Mouse (Mus musculus) naive thymus-derived CD4-positive, alpha-beta T cell, adult 2 months (primary cell): Measurements from ENCODE around the gene Phf23.

Source experiments
- DNase-seq: peaks from one replicate; pipeline ENCODE4 v3.0.0-alpha.2; 2011; ENCODE audit warnings: low read depth

The Phf23 gene

DNA sequence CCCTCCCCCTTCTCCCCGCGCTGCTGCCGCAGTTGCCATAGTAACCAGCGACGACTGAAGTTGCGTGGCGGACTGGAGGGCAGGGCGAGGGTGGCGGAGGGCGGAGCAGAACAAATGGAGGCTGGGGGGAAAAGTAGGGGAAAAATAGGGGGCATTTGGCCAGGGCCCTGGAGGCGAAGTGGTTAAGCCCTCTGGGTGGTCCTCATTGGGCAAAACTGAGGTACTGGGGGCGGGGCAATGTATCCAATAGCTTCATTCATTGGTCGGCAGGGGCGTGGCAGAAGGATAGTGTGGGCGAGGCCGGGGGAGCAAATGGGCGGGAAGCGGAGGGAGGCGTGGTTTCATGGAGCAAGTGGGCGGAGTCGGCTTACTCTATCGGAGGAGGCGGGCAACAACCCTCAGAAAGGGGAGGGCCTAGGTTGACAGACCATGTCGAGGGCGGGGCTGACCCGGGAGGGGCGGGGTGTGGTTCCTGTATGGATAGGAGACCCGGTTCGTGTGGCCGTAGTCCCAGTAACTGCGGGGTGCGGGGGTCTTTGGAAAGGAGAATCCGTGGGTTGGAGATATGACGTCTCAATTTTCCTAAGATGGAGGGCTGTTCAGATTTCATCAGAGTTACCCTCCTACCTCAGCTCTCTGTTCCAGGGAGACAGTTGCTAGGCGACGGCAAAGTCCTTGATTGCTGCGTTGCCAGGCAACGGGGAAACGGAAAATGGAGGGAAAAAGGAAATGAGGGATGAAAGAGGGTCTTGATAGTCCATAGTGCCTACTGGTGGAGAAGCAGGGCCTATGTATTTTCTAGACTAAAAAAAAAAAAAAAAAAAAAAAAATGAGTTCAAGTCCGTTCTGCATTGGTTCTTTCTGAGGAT lies 25.9 kb downstream of the Phf23 start:
- peak; percentile 94 for DNase-seq

DNA sequence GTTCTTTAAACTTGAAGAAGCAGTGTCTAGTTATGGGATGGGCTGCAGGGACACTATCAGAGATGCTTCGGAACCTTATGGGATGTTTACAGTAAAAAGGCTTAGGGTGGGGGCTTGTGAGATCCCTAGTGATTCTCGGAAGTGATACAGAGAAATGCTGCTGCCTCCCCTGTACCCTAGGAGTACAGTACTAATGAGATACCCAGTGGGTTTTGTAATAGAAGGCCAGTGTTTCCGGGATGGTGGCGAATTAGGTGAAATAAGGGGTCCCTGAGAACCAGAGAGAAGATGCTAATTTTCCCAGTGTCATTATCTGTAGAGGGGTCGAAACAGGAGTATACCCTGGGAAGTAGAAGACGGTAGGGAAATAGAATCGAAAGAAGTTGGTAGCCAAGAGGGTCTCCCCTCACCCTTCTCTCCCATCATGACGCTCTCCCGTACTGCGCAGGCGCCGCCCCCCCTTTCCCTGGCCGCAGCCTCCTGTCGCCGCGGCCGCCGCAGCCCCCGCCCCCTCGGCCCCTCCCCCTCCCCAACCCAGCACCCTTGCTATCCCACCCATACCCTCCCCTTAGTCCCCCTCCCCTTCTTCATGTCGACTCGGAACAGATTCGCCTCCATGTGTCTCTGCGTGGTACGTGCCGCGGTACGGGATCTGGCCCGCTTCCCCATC lies 28.0 kb downstream of the Phf23 start:
- no peak for DNase-seq

DNA sequence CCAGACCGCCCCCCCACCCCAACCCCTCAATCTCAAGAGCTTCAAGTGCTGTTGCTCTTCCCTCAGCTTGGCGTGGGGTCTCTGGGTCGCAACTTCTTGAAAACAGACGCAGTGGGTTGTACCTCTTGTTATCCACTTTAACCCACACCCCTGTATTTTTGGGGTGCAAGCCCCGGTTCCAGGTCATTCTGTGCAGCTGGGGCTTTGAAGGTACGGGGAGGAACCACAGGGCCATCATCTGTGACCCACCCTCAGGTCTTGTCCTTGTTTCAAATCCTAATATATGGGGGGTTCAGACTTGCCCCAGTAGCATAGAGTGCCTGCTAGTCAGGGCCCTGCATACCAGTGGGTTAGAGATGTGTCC lies 28.6 kb downstream of the Phf23 start:
- DNase-seq: no peak

DNA sequence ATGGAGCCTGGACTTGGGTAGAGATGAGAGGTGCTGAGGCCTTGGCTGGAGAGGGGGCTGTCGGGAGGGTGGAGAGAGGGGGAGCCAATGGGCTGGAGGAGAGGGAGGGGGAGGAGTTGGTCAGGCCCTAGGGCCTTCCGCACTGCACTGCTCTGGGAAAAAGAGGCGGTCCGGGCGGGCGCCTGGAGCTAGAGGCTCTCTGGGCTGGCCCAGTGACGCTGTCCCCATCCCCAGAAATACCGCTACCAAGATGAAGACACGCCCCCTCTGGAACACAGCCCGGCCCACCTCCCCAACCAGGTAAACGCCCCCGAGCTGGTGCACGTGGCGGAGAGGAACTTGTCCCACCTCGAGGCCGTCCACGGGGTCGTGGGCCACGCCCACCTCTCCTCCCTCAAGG lies 31.1 kb downstream of the Phf23 start:
- no peak for DNase-seq

DNA sequence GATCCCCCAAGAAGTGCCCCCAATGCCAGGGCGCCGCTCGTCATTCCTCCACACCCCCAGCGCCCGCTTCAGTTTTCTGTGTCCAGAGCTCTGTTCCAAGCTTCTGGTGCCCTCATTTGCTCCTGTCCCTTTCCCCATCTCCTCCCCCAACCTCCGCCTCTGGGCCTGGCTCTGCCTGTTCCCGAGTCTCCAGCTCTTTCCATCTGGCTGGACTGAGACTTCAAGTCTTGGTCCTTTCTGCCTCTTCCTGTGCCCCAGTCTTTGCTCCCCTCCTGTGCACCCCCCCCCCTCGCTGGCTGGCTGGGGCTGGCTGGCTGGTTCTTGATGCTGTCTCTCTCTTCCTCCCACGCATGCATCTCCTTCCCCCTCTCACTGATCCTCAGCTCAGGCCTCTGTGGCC lies 31.8 kb downstream of the Phf23 start:
- peak; percentile 67 for DNase-seq

DNA sequence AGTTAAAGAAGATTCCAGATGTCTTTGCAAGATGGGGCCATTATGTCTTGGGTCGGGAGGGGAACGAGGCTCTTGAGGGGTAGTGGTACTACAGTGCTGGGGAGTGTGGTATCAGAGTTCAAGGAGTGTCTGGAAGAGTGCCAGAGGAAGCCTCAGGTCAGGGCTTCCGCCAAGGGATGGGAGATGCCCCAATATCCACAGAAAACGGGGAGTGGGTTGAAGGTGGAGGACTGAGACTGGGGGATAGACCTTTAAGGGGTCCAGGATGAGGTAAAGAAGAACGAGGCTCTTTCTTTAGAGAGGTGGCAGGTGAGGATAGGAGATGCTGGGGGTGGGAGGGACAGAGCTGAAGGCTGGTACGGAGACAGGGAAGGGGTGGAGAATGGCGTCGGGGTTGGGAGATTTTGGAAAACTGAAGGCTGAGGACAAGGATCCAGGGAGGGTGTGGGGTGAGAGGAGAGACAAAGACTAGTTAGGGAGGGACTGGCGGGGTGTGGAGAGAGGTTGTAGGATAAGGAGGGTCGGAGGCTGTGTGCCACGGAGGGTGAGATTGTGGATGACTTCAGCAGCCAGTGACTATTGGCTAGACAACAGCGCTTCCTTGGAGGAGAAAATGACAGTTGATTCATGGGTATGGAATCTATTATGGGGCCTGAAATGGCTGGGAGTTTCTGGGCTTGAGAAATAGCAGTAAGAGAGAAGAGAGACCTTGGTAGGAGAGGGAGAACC lies 33.0 kb downstream of the Phf23 start:
- DNase-seq: no peak

DNA sequence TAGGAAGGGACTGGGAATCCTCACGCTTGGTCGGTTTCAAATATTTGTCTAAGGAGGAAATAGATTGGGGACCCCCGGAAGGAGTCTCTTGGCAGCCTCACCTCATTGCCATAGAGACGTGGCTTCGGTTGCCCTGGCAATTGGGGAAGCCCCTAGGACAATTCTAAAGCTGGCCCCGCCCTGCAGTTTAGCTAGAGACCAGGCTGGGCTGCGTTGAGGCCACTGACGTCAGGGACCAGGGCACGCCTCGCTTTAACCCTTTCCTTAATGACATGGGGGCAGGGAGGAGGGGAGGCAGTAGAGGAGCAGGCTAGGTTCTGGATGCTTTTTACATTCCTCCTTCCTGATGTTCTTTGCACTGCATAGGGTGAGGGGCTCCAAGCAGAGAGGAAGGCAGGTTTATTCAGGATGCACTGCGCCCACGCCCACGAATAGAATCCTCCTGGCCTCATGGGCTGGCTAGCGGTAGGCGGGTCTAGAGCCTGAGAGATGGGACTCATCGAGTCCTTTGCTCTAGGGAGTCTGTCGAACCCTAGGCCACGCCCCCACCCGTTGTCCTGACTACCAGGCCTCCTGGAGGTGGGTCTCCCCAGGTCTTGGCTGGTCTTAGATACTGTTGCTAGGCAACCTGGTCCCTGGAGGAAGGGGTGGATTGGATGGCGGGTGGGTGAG lies 33.7 kb downstream of the Phf23 start:
- DNase-seq: peak; percentile 90

DNA sequence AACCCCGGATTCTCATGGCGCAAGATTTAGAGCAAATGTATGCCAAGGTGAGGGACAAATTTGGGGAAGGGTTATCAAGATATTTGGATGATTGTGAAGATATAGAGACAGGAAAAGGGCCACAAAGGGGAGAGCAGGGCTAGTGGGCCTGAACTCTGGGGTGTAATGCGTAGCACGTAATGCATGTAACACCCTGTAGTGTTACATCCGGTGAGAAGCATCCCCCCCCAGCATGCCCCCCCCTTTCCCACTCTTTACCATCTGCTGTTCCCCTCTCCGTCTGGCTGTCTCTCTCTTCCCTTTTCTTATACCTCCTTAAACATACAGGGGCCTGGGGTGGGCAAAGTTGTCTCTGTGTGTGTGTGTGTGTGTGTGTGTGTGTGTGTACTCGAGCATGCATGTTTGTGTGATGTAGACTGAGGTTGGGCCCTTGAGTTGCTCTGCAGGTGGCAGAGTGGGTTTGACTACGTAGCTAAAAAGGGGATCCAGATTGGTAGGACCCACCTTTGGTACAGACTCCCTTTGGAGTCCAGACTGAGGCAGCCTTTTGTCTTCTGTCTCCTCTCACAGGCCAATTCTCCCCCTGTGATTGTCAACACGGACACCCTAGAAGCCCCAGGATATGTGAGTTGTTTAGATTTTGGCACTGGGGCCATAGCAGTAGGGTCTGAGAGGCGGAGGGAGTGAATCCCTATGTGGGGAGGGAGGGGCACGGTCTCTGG lies 34.4 kb downstream of the Phf23 start:
- no peak for DNase-seq

DNA sequence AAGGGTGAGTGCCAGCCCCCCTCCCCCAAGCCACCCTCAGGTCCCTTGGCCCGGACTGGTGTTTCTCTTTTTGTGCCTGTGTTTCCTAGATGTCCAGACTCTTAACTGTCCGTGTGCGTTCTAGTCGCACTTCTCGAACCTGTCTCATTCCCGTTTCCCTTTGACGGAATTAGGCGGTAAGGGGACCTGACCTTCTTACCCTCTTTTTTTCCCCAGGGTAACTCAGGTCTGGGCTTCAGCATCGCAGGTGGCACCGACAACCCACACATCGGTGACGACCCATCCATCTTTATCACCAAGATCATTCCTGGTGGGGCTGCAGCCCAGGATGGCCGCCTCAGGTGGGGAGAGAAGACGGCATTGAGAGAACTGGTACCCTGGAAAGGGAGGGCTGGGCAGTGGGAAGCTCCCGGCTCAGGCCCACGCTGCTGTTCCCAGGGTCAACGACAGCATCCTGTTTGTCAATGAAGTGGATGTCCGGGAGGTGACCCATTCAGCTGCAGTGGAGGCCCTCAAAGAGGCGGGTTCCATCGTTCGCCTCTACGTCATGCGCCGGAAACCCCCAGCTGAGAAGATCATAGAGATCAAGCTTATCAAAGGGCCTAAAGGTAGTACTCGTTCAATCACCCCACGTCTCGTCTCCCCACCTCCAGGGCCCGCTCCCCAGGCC lies 35.2 kb downstream of the Phf23 start:
- no peak for DNase-seq

DNA sequence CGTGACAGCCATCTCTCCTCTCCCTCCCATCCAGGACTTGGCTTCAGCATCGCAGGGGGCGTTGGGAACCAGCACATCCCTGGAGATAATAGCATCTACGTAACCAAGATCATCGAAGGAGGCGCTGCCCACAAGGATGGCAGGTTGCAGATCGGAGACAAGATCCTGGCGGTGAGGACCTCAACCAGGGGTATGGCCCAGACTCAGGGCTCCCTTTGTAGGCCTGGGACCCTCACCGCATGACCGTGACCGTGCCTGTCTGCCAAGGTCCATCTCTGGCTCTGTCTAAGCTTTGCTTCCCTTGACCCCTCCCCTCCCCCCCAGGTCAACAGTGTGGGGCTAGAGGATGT lies 35.7 kb downstream of the Phf23 start:
- no peak for DNase-seq

DNA sequence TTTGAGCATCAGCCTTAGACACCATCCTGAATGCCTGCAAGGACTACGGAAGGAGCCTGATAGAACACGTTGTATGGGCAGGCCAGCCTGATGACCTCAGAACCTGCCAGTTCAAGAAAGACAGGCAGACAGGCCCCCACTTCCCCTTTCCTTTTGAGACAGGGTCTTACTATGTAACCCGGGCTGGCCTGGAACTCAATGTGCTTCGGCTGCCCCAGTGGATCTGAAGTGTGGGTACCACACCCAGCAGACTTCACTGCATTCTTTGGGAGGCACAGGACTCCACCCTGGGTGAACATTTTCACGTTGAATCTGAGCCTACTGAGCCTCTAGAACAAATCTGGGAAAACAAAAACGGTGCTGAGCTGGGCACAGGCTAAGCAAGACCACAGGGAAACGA lies 42.6 kb downstream of the Phf23 start:
- DNase-seq: no peak

DNA sequence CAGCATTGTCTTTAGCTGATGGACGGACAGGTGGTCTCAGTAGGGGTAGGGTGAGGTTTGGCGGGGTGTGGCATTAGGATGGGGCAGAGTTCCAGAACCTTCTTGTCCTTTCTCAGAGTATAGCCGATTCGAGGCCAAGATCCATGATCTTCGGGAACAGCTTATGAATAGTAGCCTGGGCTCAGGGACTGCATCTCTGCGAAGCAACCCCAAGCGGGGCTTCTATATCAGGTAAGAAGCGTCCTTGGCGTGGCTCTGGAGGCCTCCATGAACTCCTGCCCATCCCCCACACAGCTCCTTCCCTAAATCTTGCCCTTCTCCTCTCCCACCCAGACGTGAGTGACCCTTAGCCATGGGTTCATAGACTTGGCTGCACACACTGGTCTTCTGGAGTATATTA lies 44.1 kb downstream of the Phf23 start:
- DNase-seq: no peak

DNA sequence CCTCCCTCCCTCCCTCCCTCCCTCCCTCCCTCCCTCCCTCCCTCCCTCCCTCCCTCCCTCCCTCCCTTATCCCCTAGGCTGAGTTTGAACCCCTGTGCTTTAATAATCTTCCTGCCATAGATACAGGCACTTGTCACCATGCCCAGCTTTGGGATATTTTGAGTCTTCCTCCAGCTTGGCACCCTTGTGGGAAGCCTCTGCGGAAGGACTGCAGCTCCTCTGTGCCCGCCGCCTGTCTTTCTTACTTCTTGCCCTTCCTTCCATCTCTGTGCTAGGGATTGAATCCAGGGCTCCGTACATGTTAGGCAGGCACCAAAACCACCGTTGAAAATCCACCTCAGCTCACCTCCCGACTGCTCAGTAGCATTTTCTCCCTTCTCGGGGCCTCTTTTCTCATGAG lies 44.6 kb downstream of the Phf23 start:
- DNase-seq: no peak

DNA sequence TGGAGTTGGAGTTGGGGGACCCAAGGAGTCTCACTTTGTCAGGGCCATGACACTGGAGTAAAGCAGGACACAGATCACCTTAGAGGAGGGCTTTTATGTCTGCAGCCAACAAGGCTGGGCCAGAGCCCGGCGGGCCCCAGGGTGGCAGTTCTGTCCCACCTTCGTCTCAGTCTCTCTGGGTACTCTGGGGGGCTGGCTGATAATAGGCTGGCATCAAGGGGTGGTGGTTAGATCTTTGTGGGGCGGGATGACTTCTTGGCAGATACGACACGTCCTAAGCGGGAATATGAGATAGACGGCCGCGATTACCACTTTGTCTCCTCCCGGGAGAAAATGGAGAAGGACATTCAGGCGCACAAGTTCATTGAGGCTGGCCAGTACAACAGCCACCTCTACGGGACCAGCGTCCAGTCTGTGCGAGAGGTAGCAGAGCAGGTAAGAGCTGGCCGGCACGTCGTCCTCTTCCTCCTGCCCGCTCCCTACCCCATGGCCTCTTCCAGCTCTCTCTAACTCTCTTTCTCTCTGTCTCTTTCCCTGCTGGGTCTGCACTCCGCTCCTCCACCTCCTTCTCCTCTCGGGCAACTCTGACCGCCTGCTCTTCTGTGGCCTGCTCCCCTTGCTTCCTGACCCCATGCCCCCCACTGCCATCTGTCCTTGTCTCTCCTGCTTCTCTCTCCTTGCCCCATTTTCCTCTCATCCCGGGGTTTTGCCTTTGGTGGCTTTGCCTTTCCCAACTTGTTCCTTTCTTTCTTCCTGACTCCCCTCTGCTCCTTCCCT lies 46.9 kb downstream of the Phf23 start:
- no peak for DNase-seq

DNA sequence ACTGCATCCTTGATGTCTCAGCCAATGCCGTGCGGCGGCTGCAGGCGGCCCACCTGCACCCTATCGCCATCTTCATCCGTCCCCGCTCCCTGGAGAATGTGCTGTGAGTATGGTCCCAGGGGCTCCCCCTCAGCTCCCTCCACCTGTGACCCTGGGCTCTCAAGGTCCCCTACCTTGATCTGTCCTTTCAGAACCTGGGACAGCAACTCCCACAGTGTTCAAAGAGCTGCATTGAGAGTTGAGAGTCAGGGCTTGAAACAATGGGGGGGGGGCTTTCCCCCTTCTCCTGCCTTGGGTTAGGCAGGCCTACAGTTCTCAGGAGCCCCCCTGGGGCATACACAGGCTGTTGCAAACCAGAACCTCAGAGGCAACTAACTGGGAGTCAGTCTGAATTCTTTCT lies 48.1 kb downstream of the Phf23 start:
- no peak for DNase-seq

DNA sequence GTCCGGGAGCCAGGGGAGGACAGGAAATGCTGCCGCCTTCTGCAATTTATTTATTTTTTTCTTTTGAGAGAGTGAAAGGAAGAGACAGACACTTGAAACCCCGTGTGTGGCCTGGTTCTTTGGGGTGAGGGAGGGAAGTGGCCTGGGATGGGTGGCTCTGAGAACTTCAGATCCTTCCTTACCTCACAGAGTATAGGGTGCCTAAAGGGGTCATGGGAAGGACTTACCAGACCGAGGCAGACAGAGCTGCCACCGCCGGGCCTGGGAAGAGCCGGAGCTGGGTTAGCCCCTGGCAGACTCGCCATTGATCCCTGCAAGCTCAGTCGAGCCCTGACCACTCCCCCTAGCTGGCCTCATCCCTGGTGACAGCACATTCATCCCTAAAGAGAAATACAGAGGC lies 49.9 kb downstream of the Phf23 start:
- no peak for DNase-seq

DNA sequence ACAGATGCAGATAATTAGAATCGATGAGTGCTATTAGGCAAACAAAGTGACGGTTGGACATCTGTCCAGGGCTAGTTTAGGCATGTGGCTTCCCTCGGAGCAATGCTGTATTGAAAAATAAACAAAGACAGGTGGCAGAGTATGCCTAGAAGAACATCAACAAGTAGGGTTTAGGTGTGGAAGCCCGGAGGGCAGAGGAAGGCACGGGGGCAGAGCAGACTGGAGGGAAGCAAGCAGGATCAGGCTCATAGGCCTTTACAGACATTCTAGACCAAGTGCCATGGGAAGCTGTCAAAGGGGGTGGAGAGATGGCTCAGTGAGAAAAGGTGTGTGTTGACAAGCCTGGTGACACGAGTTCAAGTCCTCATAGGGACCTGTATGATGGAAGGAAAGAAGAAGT lies 53.8 kb downstream of the Phf23 start:
- DNase-seq: no peak
